Mouse (Mus musculus) limb, embryonic 13.5 days (tissue): Measurements from ENCODE around the gene Tnfrsf9. TPM values are rescaled to one million over a fixed set of nuclear protein-coding genes. Genes with fewer than 3 reads are reported as not detected.

ENCODE experiments used
- ATAC-seq: fragments of 200-750 bp; cut with Nextera tagmentation; 2 replicates; pipeline ENCODE4 v1.8.0; 2017; ENCODE audit warnings: low read depth, moderate number of reproducible peaks, moderate TSS enrichment; ENCODE audit not compliant: low FRiP score
- H3K27ac ChIP-seq: fragments of 300-500 bp; sonication (generic); 2 replicates; pipeline ENCODE4 v1.5.1; 2015; ENCODE audit warnings: inconsistent platforms, mild to moderate bottlenecking, moderate library complexity
- H3K27me3 ChIP-seq: fragments of 300-500 bp; sonication (generic); 2 replicates; pipeline ENCODE4 v1.6.1; 2015; ENCODE audit warnings: mild to moderate bottlenecking, inconsistent platforms
- H3K36me3 ChIP-seq: fragments of 300-500 bp; sonication (generic); 2 replicates; pipeline ENCODE4 v1.6.1; 2015; ENCODE audit warnings: inconsistent platforms, mild to moderate bottlenecking, moderate library complexity
- H3K4me1 ChIP-seq: fragments of 300-500 bp; sonication (generic); 2 replicates; pipeline ENCODE4 v1.6.1; 2015; ENCODE audit warnings: inconsistent platforms
- H3K4me2 ChIP-seq: fragments of 300-500 bp; sonication (generic); replicated peaks from 2 replicates; pipeline ENCODE4 v1.6.1; 2015; ENCODE audit warnings: inconsistent platforms, mild to moderate bottlenecking, moderate library complexity
- H3K4me3 ChIP-seq: fragments of 300-500 bp; sonication (generic); 2 replicates; pipeline ENCODE4 v1.5.1; 2015; ENCODE audit warnings: moderate library complexity, mild to moderate bottlenecking, inconsistent platforms
- H3K9ac ChIP-seq: fragments of 300-500 bp; sonication (generic); 2 replicates; pipeline ENCODE4 v1.6.1; 2015; ENCODE audit warnings: mild to moderate bottlenecking, inconsistent platforms
- H3K9me3 ChIP-seq: fragments of 300-500 bp; sonication (generic); 2 replicates; pipeline ENCODE4 v1.6.1; 2016; ENCODE audit warnings: inconsistent platforms
- WGBS: fragments of 180-500 bp; shearing (Covaris S2); methylation state at CpG from one replicate; pipeline ENCODE4 v1.1.7; 2015; 5-methylcytosine and 5-hydroxymethylcytosine counted together
- polyA plus RNA-seq: library from polyadenylated mRNA; unstranded; fragments of >200 nt; fragmentation: Nextera tagmentation; extraction: Ambion mirVana; gene quantifications from 2 replicates; pipeline ENCODE4 v1.2.1, GENCODE M21; 2015

Tnfrsf9 gene
- polyA plus RNA-seq, 1 experiment from 2014 or later, result 0.51 TPM

- H3K4me3 ChIP-seq, result no peak overlapping the region
- H3K4me2 ChIP-seq, result no peak overlapping the region
- no peaks in the 10 kb centered on the region for H3K4me1 ChIP-seq
- H3K27ac ChIP-seq, result no peak overlapping the region
- 41% methylated on average over 1 of the region's 1 CpGs for WGBS
- no peaks in the 10 kb centered on the region for H3K27me3 ChIP-seq
- no peaks in the 10 kb centered on the region for H3K9me3 ChIP-seq
- H3K36me3 ChIP-seq, result no peaks in the 10 kb centered on the region
- H3K9ac ChIP-seq, result no peak overlapping the region
- ATAC-seq, result no peak
These were observed 60.8 kb downstream of the Tnfrsf9 start for GRCm38 (mm10) chr4:150975145-150975544.

DNA sequence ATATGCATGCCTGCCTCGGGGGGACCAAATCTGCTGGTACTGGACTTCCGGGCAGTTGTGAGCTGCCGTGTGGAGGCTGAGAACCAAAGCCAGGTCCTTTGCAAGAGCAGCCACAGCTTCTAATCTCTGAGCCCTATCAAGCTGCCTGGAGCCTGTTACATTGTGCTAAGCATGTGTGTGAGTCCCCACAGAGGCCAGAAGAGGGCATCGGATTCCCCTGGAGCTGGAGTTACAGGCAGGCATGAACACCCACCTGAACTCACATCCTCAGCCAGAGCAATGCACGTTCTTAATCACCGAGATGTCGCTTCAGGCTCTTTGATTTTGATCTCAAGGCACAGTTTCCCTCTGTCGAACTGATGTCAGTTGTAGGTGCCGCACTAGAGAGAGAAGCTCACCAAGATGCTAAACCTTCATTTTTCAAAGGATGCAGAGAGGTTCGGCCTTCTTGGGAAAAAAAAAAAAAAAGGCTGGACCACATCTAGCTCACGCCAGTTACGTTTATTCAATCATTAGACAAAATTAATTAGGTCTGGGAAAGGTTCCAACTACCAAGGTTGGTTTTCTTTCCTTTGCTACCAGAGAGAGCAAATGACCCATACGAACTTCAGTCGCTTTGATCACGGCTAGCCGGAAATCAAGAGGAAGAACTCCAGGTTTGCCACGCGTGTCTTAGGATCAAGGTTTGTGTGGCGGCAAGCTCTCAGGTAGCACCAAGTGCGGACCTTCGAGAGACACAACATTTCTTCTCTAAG is 64.0 kb downstream of the Tnfrsf9 start:
- H3K9me3 ChIP-seq, result no peaks in the 10 kb centered on the region
- H3K36me3 ChIP-seq, result no peaks in the 10 kb centered on the region
- no peak for ATAC-seq
- no peak overlapping the region for H3K27ac ChIP-seq
- no peaks in the 10 kb centered on the region for H3K27me3 ChIP-seq
- H3K4me3 ChIP-seq, result no peak overlapping the region
- no peak overlapping the region for H3K9ac ChIP-seq
- WGBS, result 90% methylated on average over 21 of the region's 21 CpGs
- H3K4me2 ChIP-seq, result no peak overlapping the region
- no peaks in the 10 kb centered on the region for H3K4me1 ChIP-seq

DNA sequence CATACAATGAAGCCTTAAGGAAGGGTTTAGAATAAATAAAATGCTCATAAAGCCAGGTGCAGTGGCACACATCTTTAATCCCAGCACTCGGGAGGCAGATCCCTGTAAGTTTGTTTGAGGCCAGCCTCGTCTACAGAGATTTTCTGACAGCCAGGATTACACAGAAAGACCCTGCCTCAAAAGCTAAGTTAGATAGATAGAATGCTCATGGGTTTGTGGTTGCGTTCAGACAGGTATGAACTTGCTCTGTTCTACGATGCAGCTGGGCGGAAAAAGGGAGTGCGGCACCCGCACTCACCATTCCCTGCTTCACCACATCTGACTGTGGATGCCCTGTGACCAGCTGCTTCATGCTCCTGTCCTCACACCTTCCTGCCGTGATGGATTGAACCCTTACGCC is 65.1 kb downstream of the Tnfrsf9 start:
- Histone ChIP-seq H3K9me3 (no peaks in the 10 kb centered on the region), H3K36me3 (no peaks in the 10 kb centered on the region), H3K4me2 (no peak overlapping the region), H3K4me1 (no peaks in the 10 kb centered on the region), H3K27ac (no peak overlapping the region), H3K27me3 (no peaks in the 10 kb centered on the region), H3K9ac (no peak overlapping the region), H3K4me3 (no peak overlapping the region)
- no peak for ATAC-seq
- WGBS, result 74% methylated on average over 9 of the region's 9 CpGs

DNA sequence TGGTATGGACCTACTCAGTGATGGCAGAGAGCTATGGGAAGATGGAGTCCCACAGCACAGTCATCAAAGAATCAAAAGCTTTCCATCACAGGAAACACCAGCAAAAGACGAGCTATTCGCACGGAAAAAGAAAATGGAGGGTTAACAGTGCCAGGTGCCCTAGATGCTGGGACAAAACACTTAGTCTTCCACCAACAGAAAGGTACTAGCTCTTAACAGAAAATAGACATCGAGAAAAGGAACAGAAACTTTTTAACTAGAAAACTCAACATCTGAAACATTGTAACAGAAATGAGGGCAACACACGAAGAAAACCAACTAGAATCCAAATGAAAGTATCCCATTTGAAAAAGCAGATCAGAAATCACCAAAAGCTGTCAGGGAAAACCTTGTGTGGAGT is 65.8 kb downstream of the Tnfrsf9 start:
- H3K36me3 ChIP-seq, result no peaks in the 10 kb centered on the region
- H3K4me1 ChIP-seq, result no peaks in the 10 kb centered on the region
- no peak overlapping the region for H3K9ac ChIP-seq
- ATAC-seq, result no peak
- no peaks in the 10 kb centered on the region for H3K9me3 ChIP-seq
- 87% methylated on average over 5 of the region's 5 CpGs for WGBS
- no peak overlapping the region for H3K27ac ChIP-seq
- no peak overlapping the region for H3K4me2 ChIP-seq
- H3K27me3 ChIP-seq, result no peaks in the 10 kb centered on the region
- H3K4me3 ChIP-seq, result no peak overlapping the region

DNA sequence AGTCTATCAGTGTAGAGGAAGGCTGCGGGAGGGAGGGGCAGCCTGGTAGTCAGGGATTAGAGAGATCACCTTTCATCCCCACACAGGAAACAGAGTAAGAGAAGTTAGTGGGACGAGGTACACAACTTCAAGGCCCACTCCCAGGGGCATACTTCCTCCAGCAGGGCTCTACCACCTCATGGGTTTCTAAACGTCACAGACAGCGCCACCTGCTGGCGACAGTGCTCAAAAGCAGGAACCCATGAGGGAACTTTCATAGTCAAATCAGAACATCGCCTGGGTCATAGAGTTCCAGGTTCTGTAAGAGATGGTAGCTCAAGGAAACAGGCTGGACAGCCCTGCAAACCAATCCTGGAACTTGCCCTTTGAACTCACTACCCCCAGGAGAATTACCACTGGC is 75.8 kb downstream of the Tnfrsf9 start:
- H3K9ac ChIP-seq, result no peak overlapping the region

More for the DNA sequence above, 75.8 kb downstream of the Tnfrsf9 start:
- Histone ChIP-seq H3K4me2 (no peak overlapping the region), H3K9me3 (no peaks in the 10 kb centered on the region), H3K36me3 (no peaks in the 10 kb centered on the region), H3K4me1 (no peaks in the 10 kb centered on the region), H3K27ac (no peak overlapping the region), H3K4me3 (no peak overlapping the region), H3K27me3 (no peaks in the 10 kb centered on the region)
- ATAC-seq, result no peak
- WGBS, result 45% methylated on average over 6 of the region's 6 CpGs

Other genes starting within 250 kb of the Tnfrsf9 start
- gene Errfi1, start 60.6 kb upstream of the Tnfrsf9 start, polyA plus RNA-seq, result 22.5 and 24.3 TPM in 2 replicates
- 411 and 442 TPM in 2 replicates for gene Park7, start 125 bp upstream of the Tnfrsf9 start, polyA plus RNA-seq
- not detected in 2 replicates for gene Uts2, start 82.5 kb downstream of the Tnfrsf9 start, polyA plus RNA-seq
- 7.0 and 7.4 TPM in 2 replicates for gene Per3, start 130.1 kb downstream of the Tnfrsf9 start, polyA plus RNA-seq
- 114 and 117 TPM in 2 replicates for gene Vamp3, start 143.4 kb downstream of the Tnfrsf9 start, polyA plus RNA-seq
- not detected in 2 replicates for gene Gm13090, start 175.0 kb downstream of the Tnfrsf9 start, polyA plus RNA-seq